Comparison of ENCODE assay signal across 30 mouse cellular contexts in the genomic region with DNA sequence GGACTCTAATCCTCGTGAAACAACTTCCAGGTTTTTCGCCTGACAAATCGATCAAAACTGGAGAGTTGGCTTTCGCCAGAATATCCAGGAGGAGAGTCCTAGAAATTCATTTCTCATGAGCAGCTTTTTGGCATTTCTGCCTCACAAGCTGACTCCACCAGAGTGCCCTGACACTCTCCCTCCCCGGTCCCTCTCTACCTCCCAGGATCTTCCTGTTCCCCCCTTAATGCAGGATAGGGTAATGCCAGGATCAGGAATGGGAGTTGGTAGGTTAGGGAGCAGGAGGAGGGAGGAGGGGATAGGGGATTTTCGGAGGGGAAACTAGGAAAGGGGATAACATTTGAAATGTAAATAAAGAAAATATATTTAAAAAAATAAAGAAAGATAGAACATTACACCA. TPM values are rescaled to one million over a fixed set of nuclear protein-coding genes. Genes with fewer than 3 reads are reported as not detected.
"Had no signal": no experiment of that assay in that cellular context is flagged by ENCODE, and none has a peak within 500 bp of the region (broad histone marks: within the 10 kb centered on the region; RNA-seq: fewer than 3 reads in every experiment).

No protein-coding gene starts in this region.

RNA-seq across cellular contexts. Expression of a gene that starts 19.6 kb away (rescaled TPM):
- polyA plus RNA-seq: limb, embryonic 10.5 days; limb, embryonic 11.5 days; limb, embryonic 12.5 days; limb, embryonic 13.5 days; limb, embryonic 14.5 days; liver, adult 2 months; liver, embryonic 11.5 days; liver, embryonic 12.5 days; liver, embryonic 13.5 days; liver, embryonic 14.5 days; liver, embryonic 15.5 days; liver, embryonic 16.5 days; liver, postnatal 0 days; lung, adult 2 months; lung, embryonic 14.5 days; lung, embryonic 15.5 days; lung, embryonic 16.5 days; lung, postnatal 0 days; macrophage; midbrain, embryonic 10.5 days; midbrain, embryonic 11.5 days; midbrain, embryonic 12.5 days; midbrain, embryonic 13.5 days; midbrain, embryonic 14.5 days; midbrain, embryonic 15.5 days; midbrain, embryonic 16.5 days; midbrain, postnatal 0 days; myocyte; neural tube, embryonic 11.5 days; neural tube, embryonic 12.5 days had no signal

RNA-seq across cellular contexts. Expression of a gene that starts 28.5 kb away (rescaled TPM):
- polyA plus RNA-seq: limb, embryonic 10.5 days; limb, embryonic 11.5 days; limb, embryonic 12.5 days; liver, adult 2 months; liver, embryonic 11.5 days; liver, embryonic 12.5 days; liver, embryonic 13.5 days; liver, embryonic 15.5 days; liver, embryonic 16.5 days; liver, postnatal 0 days; lung, adult 2 months; lung, embryonic 14.5 days; lung, embryonic 15.5 days; lung, embryonic 16.5 days; lung, postnatal 0 days; macrophage; midbrain, embryonic 10.5 days; midbrain, embryonic 11.5 days; midbrain, embryonic 12.5 days; midbrain, embryonic 13.5 days; midbrain, embryonic 14.5 days; midbrain, embryonic 15.5 days; midbrain, embryonic 16.5 days; midbrain, postnatal 0 days; myocyte; neural tube, embryonic 11.5 days; neural tube, embryonic 12.5 days had no signal
